Mouse (Mus musculus): ENCODE data around the gene Emp2.

DNA sequence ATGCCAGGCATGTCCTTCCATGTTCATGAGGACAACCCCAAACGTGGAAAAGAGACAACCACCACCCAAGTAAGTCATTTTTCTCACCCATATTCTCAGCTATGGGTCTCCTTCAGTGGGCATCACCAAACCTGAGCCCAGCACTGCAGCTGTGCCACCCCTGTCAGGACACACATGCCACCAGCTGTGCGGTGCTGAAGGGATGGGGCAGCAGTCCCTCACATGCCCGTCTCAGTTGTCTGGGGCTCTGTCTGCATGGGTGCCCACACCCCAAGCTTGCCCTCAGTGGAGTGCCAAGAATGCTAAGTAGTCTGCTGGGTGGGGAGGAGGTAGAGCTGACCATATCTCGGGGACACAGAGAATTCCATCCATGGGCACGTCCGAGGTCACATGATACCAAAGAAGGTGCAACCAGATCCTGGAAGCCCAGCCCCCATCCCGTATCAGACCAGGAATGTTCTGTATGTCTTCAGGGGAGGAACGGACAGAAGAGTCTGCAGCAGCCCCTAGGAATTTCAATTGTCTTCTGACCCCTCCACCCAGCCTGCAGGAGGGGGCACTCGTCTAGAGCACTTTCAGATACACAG lies 37.4 kb upstream of the Emp2 start:
- TF ChIP-seq GATA1 (IDR thresholded peaks at IDR 0.05; ENCODE audit: low read length), result no peak
- no peak for TF ChIP-seq TAL1 (IDR thresholded peaks at IDR 0.05; ENCODE audit: low read length)
